Mouse (Mus musculus): ENCODE data around the gene Cacna2d3. TPM values are rescaled to one million over a fixed set of nuclear protein-coding genes. Genes with fewer than 3 reads are reported as not detected.

The Cacna2d3 gene
- total RNA-seq, 2 experiments from 2014 or later, result not detected

- no peak for ATAC-seq (replicated peaks; ENCODE audit: low FRiP score, low TSS enrichment, poor library complexity, severe bottlenecking)
These were observed 201.7 kb downstream of the Cacna2d3 start for GRCm38 (mm10) chr14:29519751-29520669.

GRCm38 (mm10) chr14:29502667-29503066 is 219.0 kb downstream of the Cacna2d3 start:
- ATAC-seq (replicated peaks; ENCODE audit: low FRiP score, low TSS enrichment, poor library complexity, severe bottlenecking), result no peak

GRCm38 (mm10) chr14:29498546-29499290 is 222.9 kb downstream of the Cacna2d3 start:
- no peak for ATAC-seq (replicated peaks; ENCODE audit: low FRiP score, low TSS enrichment, poor library complexity, severe bottlenecking)

GRCm38 (mm10) chr14:29496552-29496951 is 225.1 kb downstream of the Cacna2d3 start:
- ATAC-seq (replicated peaks; ENCODE audit: low FRiP score, low TSS enrichment, poor library complexity, severe bottlenecking), result no peak

GRCm38 (mm10) chr14:29491786-29492185 is 229.9 kb downstream of the Cacna2d3 start:
- ATAC-seq (replicated peaks; ENCODE audit: low FRiP score, low TSS enrichment, poor library complexity, severe bottlenecking), result no peak

- no peak for ATAC-seq (replicated peaks; ENCODE audit: low FRiP score, low TSS enrichment, poor library complexity, severe bottlenecking)
These were observed 236.2 kb downstream of the Cacna2d3 start for GRCm38 (mm10) chr14:29485416-29485815.

- no peak for ATAC-seq (replicated peaks; ENCODE audit: low FRiP score, low TSS enrichment, poor library complexity, severe bottlenecking)
These were observed 243.2 kb downstream of the Cacna2d3 start for GRCm38 (mm10) chr14:29478403-29478983.

GRCm38 (mm10) chr14:29464277-29464676 is 257.4 kb downstream of the Cacna2d3 start:
- ATAC-seq (replicated peaks; ENCODE audit: low FRiP score, low TSS enrichment, poor library complexity, severe bottlenecking), result no peak

GRCm38 (mm10) chr14:29449203-29449602 is 272.5 kb downstream of the Cacna2d3 start:
- ATAC-seq (replicated peaks; ENCODE audit: low FRiP score, low TSS enrichment, poor library complexity, severe bottlenecking), result no peak

- ATAC-seq (replicated peaks; ENCODE audit: low FRiP score, low TSS enrichment, poor library complexity, severe bottlenecking), result no peak
These were observed 278.3 kb downstream of the Cacna2d3 start for GRCm38 (mm10) chr14:29443091-29444026.

GRCm38 (mm10) chr14:29442476-29442875 is 279.2 kb downstream of the Cacna2d3 start:
- ATAC-seq (replicated peaks; ENCODE audit: low FRiP score, low TSS enrichment, poor library complexity, severe bottlenecking), result no peak

- ATAC-seq (replicated peaks; ENCODE audit: low FRiP score, low TSS enrichment, poor library complexity, severe bottlenecking), result no peak
These were observed 283.0 kb downstream of the Cacna2d3 start for GRCm38 (mm10) chr14:29438666-29439065.

- ATAC-seq (replicated peaks; ENCODE audit: low FRiP score, low TSS enrichment, poor library complexity, severe bottlenecking), result no peak
These were observed 283.4 kb downstream of the Cacna2d3 start for GRCm38 (mm10) chr14:29438251-29438650.

GRCm38 (mm10) chr14:29435203-29435602 is 286.5 kb downstream of the Cacna2d3 start:
- ATAC-seq (replicated peaks; ENCODE audit: low FRiP score, low TSS enrichment, poor library complexity, severe bottlenecking), result no peak

GRCm38 (mm10) chr14:29433716-29434115 is 287.9 kb downstream of the Cacna2d3 start:
- ATAC-seq (replicated peaks; ENCODE audit: low FRiP score, low TSS enrichment, poor library complexity, severe bottlenecking), result no peak

GRCm38 (mm10) chr14:29433076-29433714 is 288.5 kb downstream of the Cacna2d3 start:
- ATAC-seq (replicated peaks; ENCODE audit: low FRiP score, low TSS enrichment, poor library complexity, severe bottlenecking), result no peak

GRCm38 (mm10) chr14:29429788-29430187 is 291.9 kb downstream of the Cacna2d3 start:
- ATAC-seq (replicated peaks; ENCODE audit: low FRiP score, low TSS enrichment, poor library complexity, severe bottlenecking), result no peak

GRCm38 (mm10) chr14:29425666-29426065 is 296.0 kb downstream of the Cacna2d3 start:
- no peak for ATAC-seq (replicated peaks; ENCODE audit: low FRiP score, low TSS enrichment, poor library complexity, severe bottlenecking)

GRCm38 (mm10) chr14:29425208-29425607 is 296.5 kb downstream of the Cacna2d3 start:
- no peak for ATAC-seq (replicated peaks; ENCODE audit: low FRiP score, low TSS enrichment, poor library complexity, severe bottlenecking)
